Mouse (Mus musculus): ENCODE data around the gene Brsk2. TPM values are rescaled to one million over a fixed set of nuclear protein-coding genes. Genes with fewer than 3 reads are reported as not detected.

The Brsk2 gene
- polyA plus RNA-seq, 1 experiment = not detected

DNA sequence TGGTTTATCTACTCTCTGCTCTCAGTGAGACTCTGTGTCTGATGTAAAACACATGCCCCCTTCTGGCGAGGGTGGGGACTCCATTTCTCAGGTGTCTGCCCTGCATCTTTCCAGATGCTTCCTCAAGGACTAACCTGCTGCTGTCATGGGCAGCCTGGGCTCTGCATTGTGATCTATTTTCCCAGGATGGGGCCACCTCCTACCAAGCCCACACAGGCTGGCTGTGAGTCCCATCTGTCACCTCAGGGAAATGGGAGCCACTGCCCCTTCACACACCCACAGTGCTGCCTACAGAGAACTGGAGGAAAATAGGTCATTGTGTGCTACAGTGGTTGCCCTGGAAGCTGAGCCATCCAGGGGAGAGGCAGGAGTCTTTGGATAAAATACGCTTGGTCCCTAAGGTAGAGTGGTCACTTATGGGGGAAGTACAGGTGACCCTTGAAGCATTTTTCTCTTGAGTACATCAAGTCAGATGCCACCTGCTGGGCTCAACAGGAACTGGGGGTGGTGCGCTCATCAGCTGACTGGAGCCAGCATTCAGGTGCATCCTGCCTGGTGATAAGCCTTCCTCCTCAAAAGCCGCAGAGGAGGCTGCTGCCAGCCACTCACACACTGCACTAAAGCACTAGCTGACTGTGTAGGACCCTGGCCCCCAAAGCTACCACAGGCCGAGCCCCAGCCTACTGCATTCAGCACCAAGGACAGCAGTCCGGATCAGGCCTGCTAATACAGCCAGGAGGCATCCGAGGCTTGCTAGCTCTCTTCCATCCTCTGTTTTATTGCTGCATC lies 23.5 kb downstream of the Brsk2 start:
- TF ChIP-seq POLR2A (IDR thresholded peaks at IDR 0.05; ENCODE audit: borderline replicate concordance, low read depth, low read length) (no peak), CTCF (IDR thresholded peaks at IDR 0.05; ENCODE audit: low read depth, low read length) (no peak; the same call in 1 of the 2 replicates)
- H3K4me1 ChIP-seq (ENCODE audit: control insufficient read depth, insufficient read depth, low read length) = no peaks in the 10 kb centered on the region
- H3K4me3 ChIP-seq (ENCODE audit: insufficient read depth, low read length) = no peak overlapping the region
- no peak overlapping the region for H3K27ac ChIP-seq (ENCODE audit: insufficient read depth, low read depth, low read length)

GRCm38 (mm10) chr7:141978003-141978402 lies 28.5 kb downstream of the Brsk2 start:
- TF ChIP-seq CTCF (IDR thresholded peaks at IDR 0.05; ENCODE audit: low read depth, low read length) = no peak
- no peak for TF ChIP-seq POLR2A (IDR thresholded peaks at IDR 0.05; ENCODE audit: borderline replicate concordance, low read depth, low read length)
- H3K4me1 ChIP-seq (ENCODE audit: control insufficient read depth, insufficient read depth, low read length) = no peaks in the 10 kb centered on the region
- H3K27ac ChIP-seq (ENCODE audit: insufficient read depth, low read depth, low read length) = no peak overlapping the region
- no peak overlapping the region for H3K4me3 ChIP-seq (ENCODE audit: insufficient read depth, low read length)

- Histone ChIP-seq H3K4me3 (ENCODE audit: insufficient read depth, low read length) (no peak overlapping the region), H3K27ac (ENCODE audit: insufficient read depth, low read depth, low read length) (no peak overlapping the region), H3K4me1 (ENCODE audit: control insufficient read depth, insufficient read depth, low read length) (no peaks in the 10 kb centered on the region)
- no peak for TF ChIP-seq POLR2A (IDR thresholded peaks at IDR 0.05; ENCODE audit: borderline replicate concordance, low read depth, low read length)
- TF ChIP-seq CTCF (IDR thresholded peaks at IDR 0.05; ENCODE audit: low read depth, low read length) = no peak
Observed at GRCm38 (mm10) chr7:141979247-141979646, 29.7 kb downstream of the Brsk2 start.

GRCm38 (mm10) chr7:141981237-141981636 lies 31.7 kb downstream of the Brsk2 start:
- no peak overlapping the region for H3K4me3 ChIP-seq (ENCODE audit: insufficient read depth, low read length)
- TF ChIP-seq POLR2A (IDR thresholded peaks at IDR 0.05; ENCODE audit: borderline replicate concordance, low read depth, low read length) = no peak
- no peak for TF ChIP-seq CTCF (IDR thresholded peaks at IDR 0.05; ENCODE audit: low read depth, low read length)
- no peaks in the 10 kb centered on the region for H3K4me1 ChIP-seq (ENCODE audit: control insufficient read depth, insufficient read depth, low read length)
- H3K27ac ChIP-seq (ENCODE audit: insufficient read depth, low read depth, low read length) = no peak overlapping the region

DNA sequence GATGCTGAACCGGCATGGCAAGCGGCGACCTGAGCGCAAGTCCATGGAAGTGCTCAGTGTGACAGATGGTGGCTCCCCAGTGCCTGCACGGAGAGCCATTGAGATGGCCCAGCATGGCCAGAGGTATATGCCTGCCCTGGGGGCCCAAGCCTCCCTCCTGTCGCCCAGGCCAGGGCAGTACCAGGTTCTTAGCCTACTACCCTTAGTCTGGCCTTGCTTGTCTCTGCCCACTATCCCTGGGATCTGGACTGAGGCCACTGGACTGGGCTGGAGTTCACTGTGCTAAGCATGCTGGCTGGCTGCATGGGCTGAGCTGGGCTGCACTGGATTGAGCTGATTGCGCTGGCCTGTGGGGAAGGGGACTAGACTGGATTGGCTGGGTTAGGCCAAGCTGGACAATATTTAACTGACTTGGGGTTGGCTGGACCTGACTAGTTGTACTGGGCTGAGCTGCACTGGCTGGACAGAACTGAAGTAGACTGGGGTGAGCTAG lies 38.8 kb downstream of the Brsk2 start:
- Histone ChIP-seq H3K4me3 (ENCODE audit: insufficient read depth, low read length) (no peak overlapping the region), H3K27ac (ENCODE audit: insufficient read depth, low read depth, low read length) (no peak overlapping the region), H3K4me1 (ENCODE audit: control insufficient read depth, insufficient read depth, low read length) (no peaks in the 10 kb centered on the region)
- TF ChIP-seq CTCF (IDR thresholded peaks at IDR 0.05; ENCODE audit: low read depth, low read length) (no peak), POLR2A (IDR thresholded peaks at IDR 0.05; ENCODE audit: borderline replicate concordance, low read depth, low read length) (no peak)

DNA sequence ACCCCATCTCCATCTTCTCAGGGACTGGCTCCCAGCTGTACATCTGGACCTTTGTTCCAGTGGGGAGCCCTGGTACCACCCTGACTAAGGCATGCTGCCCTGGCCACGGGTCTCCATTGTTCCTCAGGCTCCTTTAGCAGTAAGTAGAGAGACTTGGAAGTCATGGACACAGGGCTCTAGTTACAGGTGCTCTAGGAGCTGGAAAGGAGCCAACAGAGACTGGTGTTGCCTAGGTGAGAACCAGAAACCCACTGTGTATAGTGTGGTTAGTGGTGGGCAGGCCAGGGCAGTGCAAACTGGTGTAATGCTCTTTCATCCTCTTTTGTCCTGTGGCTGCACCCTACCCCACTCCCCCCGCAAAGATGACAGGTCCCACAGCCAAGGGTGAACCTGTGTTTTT lies 41.6 kb downstream of the Brsk2 start:
- no peak for TF ChIP-seq POLR2A (IDR thresholded peaks at IDR 0.05; ENCODE audit: borderline replicate concordance, low read depth, low read length)
- no peak for TF ChIP-seq CTCF (IDR thresholded peaks at IDR 0.05; ENCODE audit: low read depth, low read length)
- H3K27ac ChIP-seq (ENCODE audit: insufficient read depth, low read depth, low read length) = no peak overlapping the region
- no peaks in the 10 kb centered on the region for H3K4me1 ChIP-seq (ENCODE audit: control insufficient read depth, insufficient read depth, low read length)
- no peak overlapping the region for H3K4me3 ChIP-seq (ENCODE audit: insufficient read depth, low read length)

- H3K4me1 ChIP-seq (ENCODE audit: control insufficient read depth, insufficient read depth, low read length) = no peaks in the 10 kb centered on the region
- TF ChIP-seq POLR2A (IDR thresholded peaks at IDR 0.05; ENCODE audit: borderline replicate concordance, low read depth, low read length) (no peak), CTCF (IDR thresholded peaks at IDR 0.05; ENCODE audit: low read depth, low read length) (no peak)
- H3K27ac ChIP-seq (ENCODE audit: insufficient read depth, low read depth, low read length) = no peak overlapping the region
- H3K4me3 ChIP-seq (ENCODE audit: insufficient read depth, low read length) = no peak overlapping the region
Observed at GRCm38 (mm10) chr7:141994121-141994520, 44.6 kb downstream of the Brsk2 start.

DNA sequence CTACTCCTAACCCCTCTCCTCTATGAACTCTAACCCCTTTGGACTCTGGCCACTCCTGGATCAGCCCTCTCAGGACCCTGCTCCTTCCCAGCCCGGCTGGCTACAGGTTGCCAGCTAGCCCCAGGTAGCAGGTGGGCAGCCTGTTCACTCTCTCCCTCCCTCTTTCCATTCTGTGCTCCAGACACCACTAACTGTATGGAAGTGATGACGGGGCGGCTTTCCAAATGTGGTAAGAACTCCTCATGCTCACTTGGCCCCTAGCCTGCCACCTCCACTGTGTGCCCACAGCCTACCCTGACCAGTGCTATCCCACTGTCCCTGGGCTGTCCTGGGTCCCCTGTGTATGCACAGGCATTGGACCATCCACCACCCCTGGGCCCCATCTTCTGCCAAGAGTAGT lies 51.1 kb downstream of the Brsk2 start:
- Histone ChIP-seq H3K27ac (ENCODE audit: insufficient read depth, low read depth, low read length) (no peak overlapping the region), H3K4me1 (ENCODE audit: control insufficient read depth, insufficient read depth, low read length) (no peaks in the 10 kb centered on the region), H3K4me3 (ENCODE audit: insufficient read depth, low read length) (no peak overlapping the region)
- TF ChIP-seq CTCF (IDR thresholded peaks at IDR 0.05; ENCODE audit: low read depth, low read length) (no peak), POLR2A (IDR thresholded peaks at IDR 0.05; ENCODE audit: borderline replicate concordance, low read depth, low read length) (no peak)

- TF ChIP-seq POLR2A (IDR thresholded peaks at IDR 0.05; ENCODE audit: borderline replicate concordance, low read depth, low read length) (no peak), CTCF (IDR thresholded peaks at IDR 0.05; ENCODE audit: low read depth, low read length) (no peak)
- no peaks in the 10 kb centered on the region for H3K4me1 ChIP-seq (ENCODE audit: control insufficient read depth, insufficient read depth, low read length)
Observed at GRCm38 (mm10) chr7:142001597-142002340, 52.2 kb downstream of the Brsk2 start.

GRCm38 (mm10) chr7:142016562-142016961 lies 67.0 kb downstream of the Brsk2 start:
- Histone ChIP-seq H3K4me1 (ENCODE audit: control insufficient read depth, insufficient read depth, low read length) (peaks cover 5% of the 10 kb centered on the region), H3K4me3 (ENCODE audit: insufficient read depth, low read length) (no peak overlapping the region), H3K27ac (ENCODE audit: insufficient read depth, low read depth, low read length) (no peak overlapping the region)
- TF ChIP-seq CTCF (IDR thresholded peaks at IDR 0.05; ENCODE audit: low read depth, low read length) (peak; percentile 74), POLR2A (IDR thresholded peaks at IDR 0.05; ENCODE audit: borderline replicate concordance, low read depth, low read length) (no peak)

More at GRCm38 (mm10) chr7:142001597-142002340, 52.2 kb downstream of the Brsk2 start:
- Histone ChIP-seq H3K27ac (ENCODE audit: insufficient read depth, low read depth, low read length) (no peak overlapping the region), H3K4me3 (ENCODE audit: insufficient read depth, low read length) (no peak overlapping the region)
